Mouse (Mus musculus) midbrain, embryonic 14.5 days (tissue): ENCODE data around the gene Eef1akmt4. TPM values are rescaled to one million over a fixed set of nuclear protein-coding genes. Genes with fewer than 3 reads are reported as not detected.
A peak's percentile ranks its signal among the peaks of the same experiment; 100 is the strongest.

Experiments
- ATAC-seq: fragments of 200-750 bp; cut with Nextera tagmentation; 2 replicates; pipeline ENCODE4 v1.8.0; 2017; ENCODE audit warnings: moderate number of reproducible peaks, moderate library complexity; ENCODE audit not compliant: low FRiP score, low TSS enrichment
- DNase-seq: peaks from one replicate; pipeline ENCODE4 v3.0.0-alpha.2; 2015
- H3K27ac ChIP-seq: fragments of 300-500 bp; sonication (generic); replicated peaks from 2 replicates; pipeline ENCODE4 v1.5.1; 2014; ENCODE audit warnings: mild to moderate bottlenecking, low read depth, low read length, moderate library complexity
- H3K27me3 ChIP-seq: fragments of 300-500 bp; sonication (generic); 2 replicates; pipeline ENCODE4 v1.6.1; 2014; ENCODE audit warnings: low read length, control low read depth, mixed read lengths; ENCODE audit not compliant: control insufficient read depth, insufficient read depth
- H3K36me3 ChIP-seq: fragments of 300-500 bp; sonication (generic); 2 replicates; pipeline ENCODE4 v1.6.1; 2014; ENCODE audit warnings: low read length, control low read depth; ENCODE audit not compliant: control insufficient read depth, insufficient read depth
- H3K4me1 ChIP-seq: fragments of 300-500 bp; sonication (generic); 2 replicates; pipeline ENCODE4 v1.6.1; 2014; ENCODE audit warnings: mild to moderate bottlenecking, antibody characterized with exemption, low read length, control low read depth; ENCODE audit not compliant: control insufficient read depth, insufficient read depth
- H3K4me2 ChIP-seq: fragments of 300-500 bp; sonication (generic); 2 replicates; pipeline ENCODE4 v1.6.1; 2014; ENCODE audit warnings: mild to moderate bottlenecking, low read length, moderate library complexity
- H3K4me3 ChIP-seq: fragments of 300-500 bp; sonication (generic); replicated peaks from 2 replicates; pipeline ENCODE4 v1.5.1; 2014; ENCODE audit warnings: low read depth, low read length
- H3K9ac ChIP-seq: fragments of 300-500 bp; sonication (generic); replicated peaks from 2 replicates; pipeline ENCODE4 v1.6.1; 2014; ENCODE audit warnings: mild to moderate bottlenecking, low read length, moderate library complexity
- H3K9me3 ChIP-seq: fragments of 300-500 bp; sonication (generic); 2 replicates; pipeline ENCODE4 v1.6.1; 2016; ENCODE audit warnings: low read length, control low read depth, mixed read lengths; ENCODE audit not compliant: control insufficient read depth
- WGBS: fragments of 180-500 bp; shearing (Covaris S2); extraction: QIAGEN DNeasy Blood & Tissue Kit; methylation state at CpG from one replicate; pipeline ENCODE4 v1.1.7; 2014; 5-methylcytosine and 5-hydroxymethylcytosine counted together
- polyA plus RNA-seq: library from polyadenylated mRNA; unstranded; fragments of >200 nt; fragmentation: Nextera tagmentation; extraction: Ambion mirVana; gene quantifications from 2 replicates; pipeline ENCODE4 v1.2.1, GENCODE M21; 2014

Gene Eef1akmt4
- polyA plus RNA-seq, 1 experiment from 2014 or later: 12.0 TPM

DNA sequence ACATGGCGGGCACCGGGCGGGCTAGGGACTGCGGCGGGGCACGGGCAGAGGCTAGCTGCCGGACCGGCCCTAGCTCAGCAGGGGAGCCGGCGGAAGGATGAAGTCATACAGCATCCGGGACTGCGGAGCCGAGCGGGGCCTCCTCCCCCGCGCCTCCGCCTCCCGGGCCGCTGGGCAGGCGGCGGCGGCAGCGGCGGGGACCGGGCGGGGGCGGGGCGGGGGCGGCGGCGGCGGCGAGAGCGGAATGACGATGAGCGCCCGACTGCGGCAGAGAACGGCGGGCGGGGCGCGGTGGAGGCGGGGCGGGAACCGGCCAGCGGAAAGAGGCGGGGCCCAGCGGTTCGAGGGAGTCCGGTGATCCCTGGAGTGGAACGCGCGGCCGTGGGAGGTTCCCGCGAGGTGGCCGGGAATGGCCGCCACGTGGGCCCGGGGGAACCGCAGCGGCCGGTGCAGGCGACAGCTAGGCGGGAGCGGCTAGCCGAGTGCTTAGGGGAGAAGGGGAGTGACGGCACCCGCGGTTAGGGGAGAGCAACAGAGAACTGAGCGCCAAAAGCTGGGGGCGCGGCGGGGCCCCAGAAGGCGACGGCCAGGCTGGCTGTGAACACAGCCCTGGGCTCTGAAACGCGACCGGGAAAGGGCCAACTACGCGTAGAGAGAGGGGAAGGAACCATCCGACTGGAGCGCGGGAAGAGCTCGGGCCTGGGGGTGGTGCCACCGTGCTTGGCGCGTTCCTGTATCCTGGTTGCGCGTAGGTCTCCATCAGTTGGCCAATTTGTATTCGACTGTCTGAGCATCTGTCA is 10.0 kb downstream of the Eef1akmt4 start, which contains the start of gene Camk2n2:
Camk2n2 (minus strand) TSS at position 97 of the 800 bp plus-strand sequence.
- Histone ChIP-seq H3K4me1 (peaks cover 24% of the 10 kb centered on the region), H3K9ac (peak within 1 kb of the TSS; percentile 83), H3K4me3 (peak within 1 kb of the TSS; percentile 82), H3K27me3 (no peaks in the 10 kb centered on the region), H3K27ac (peak within 1 kb of the TSS; percentile 93), H3K36me3 (no peaks in the 10 kb centered on the region), H3K4me2 (peak within 1 kb of the TSS; percentile 89), H3K9me3 (no peaks in the 10 kb centered on the region)
- DNase-seq (peak; percentile 80), ATAC-seq (peak; percentile 53)
- WGBS: under 1% methylated on average over 77 of the region's 92 CpGs

DNA sequence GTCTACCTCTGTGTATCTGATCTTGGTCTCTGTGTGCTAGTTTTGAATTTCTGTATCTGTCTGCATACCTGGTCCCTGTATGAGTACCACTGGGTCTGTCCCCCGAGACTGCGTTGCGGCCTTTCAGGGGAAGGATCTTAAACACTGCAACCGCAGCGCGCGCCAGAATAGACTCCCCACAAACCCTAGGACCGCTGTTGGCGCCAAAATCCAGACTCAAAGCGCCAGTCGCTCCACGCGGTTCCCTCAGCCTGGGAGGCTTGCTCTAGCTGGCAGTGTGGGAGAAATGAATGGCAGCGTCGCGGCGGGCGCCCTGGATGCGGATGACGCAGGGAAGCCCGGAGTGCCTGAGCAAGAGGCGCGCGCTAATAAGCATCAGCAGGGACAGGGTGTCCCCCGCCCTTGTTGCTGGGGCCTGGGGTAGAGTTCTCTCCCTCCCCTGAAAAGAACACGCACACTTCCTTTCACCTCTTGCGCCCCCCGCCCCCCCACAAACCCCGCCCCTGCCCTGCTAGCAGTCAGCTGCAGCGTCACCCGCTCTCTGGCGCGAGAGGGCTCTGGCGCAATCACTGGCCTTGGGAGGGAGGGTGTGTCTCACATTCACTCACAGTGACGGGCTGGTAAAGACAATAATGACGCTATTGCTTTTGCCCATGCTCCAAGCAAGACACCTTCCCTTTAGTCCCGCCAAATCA is 10.7 kb downstream of the Eef1akmt4 start:
- peak; percentile 54 for ATAC-seq
- peak; percentile 84 for DNase-seq
- Histone ChIP-seq H3K27ac (peak overlapping the region; percentile 93), H3K4me2 (peak overlapping the region; percentile 89), H3K4me3 (peak overlapping the region; percentile 82), H3K27me3 (no peaks in the 10 kb centered on the region), H3K9me3 (no peaks in the 10 kb centered on the region), H3K9ac (peak overlapping the region; percentile 83), H3K4me1 (peaks cover 24% of the 10 kb centered on the region), H3K36me3 (no peaks in the 10 kb centered on the region)
- under 1% methylated on average over 37 of the region's 37 CpGs for WGBS

DNA sequence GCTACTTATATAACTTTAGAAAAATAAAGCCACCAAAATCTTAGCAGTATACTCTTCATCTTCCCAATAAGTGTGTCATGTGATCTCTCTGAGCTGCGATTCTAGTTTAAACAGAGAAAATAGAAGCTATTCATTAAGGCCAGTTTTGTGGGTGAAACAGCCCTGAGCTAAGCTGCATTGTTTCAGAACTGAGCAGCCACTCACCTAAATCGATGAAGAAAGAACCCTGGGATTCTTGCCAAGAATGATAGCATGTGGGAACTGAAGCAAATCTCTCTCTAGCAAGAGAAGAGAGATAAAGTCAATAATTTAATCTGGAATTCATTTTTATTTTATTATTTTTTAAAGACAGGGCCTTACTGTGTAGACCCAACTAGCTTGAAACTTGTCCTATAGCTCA is 11.8 kb downstream of the Eef1akmt4 start:
- Histone ChIP-seq H3K27me3 (no peaks in the 10 kb centered on the region), H3K9ac (no peak overlapping the region), H3K4me3 (no peak overlapping the region), H3K9me3 (no peaks in the 10 kb centered on the region), H3K36me3 (no peaks in the 10 kb centered on the region), H3K4me2 (no peak overlapping the region), H3K27ac (no peak overlapping the region; the same call in 1 of the 2 replicates), H3K4me1 (peaks cover 24% of the 10 kb centered on the region)
- WGBS: 31% methylated on average over 2 of the region's 2 CpGs
- DNase-seq (no peak), ATAC-seq (no peak)

DNA sequence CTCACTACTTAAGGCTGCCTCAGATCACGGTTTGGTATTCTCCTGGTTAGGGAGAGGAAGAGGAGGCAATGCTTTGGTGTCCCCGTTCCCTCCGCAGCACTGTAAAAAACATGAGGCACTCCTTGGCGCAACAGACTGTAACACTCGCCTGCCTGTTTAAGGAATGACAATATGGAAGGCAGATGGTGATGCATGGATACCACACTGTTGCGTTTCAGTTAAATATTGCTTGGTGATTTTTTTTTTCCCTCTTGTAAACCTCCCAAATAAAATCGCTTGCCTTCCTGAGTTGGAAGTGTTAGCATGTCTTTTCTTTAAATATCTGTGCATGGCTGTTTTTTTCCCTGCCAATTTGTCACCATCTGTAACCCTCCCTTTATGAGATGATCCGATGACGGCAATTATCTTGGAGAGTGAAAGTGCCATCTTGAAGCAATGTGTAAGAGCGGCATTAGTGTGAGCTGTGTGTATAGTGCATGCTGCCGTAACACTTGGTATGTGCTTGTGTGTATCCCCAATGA is 17.5 kb downstream of the Eef1akmt4 start:
- Histone ChIP-seq H3K4me1 (peaks cover 15% of the 10 kb centered on the region; the same call in 1 of the 2 replicates), H3K4me3 (peak overlapping the region; percentile 57; the same call in 1 of the 2 replicates), H3K27ac (no peak overlapping the region), H3K36me3 (0 out of 2 replicates have a peak, but pooled peaks cover 3% of the 10 kb centered on the region), H3K27me3 (no peaks in the 10 kb centered on the region), H3K9ac (no peak overlapping the region), H3K9me3 (no peaks in the 10 kb centered on the region), H3K4me2 (peak overlapping the region; percentile 95)
- ATAC-seq (no peak), DNase-seq (no peak)
- 59% methylated on average over 11 of the region's 11 CpGs for WGBS

DNA sequence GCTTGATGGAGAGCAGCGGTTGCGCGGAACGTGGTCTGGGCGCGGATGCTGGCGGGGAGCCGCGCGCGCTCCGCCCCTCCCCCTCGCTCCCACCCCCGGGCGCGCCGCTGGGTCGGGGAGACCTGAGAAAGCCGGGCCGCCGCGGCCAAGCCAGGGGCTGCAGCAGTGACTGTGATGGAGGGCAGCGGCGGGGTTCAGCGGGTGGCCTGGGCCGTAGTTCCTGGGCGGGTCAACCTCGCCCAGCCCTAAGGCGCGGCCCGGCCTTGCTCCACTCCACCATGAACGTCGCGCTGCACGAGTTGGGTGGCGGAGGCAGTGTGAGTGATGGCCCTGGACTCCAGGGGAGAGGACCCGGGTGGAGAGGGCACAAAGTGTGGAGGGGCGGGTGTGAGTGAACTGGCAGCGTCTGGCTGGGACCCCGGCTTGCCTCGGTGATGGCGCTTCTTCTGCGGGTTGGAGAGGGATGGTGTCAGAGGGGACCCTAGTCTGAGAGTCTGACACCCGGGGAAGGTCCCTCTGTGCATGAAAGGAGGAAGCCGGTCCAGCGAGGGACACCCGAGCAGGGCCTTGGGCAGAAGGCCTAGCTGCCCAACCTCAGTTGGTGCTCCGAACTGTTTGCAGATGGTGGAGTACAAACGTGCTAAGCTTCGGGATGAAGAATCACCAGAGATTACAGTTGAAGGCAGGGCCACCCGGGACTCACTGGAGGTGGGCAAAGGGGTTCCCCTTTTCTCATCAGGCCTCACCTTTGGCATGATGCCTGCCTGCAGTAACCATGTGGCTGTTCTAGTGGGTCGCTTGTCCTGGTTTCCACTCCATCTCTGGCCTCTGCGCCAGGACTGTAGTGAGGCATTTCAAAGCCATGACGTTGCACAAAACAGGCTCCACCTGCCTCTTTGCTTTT is 18.6 kb downstream of the Eef1akmt4 start, which contains the start of gene Ece2:
Ece2 (plus strand) TSS at position 98 of the 904 bp plus-strand sequence.
- Histone ChIP-seq H3K27me3 (no peaks in the 10 kb centered on the region), H3K36me3 (0 out of 2 replicates have a peak, but pooled peaks cover 3% of the 10 kb centered on the region), H3K27ac (peak within 1 kb of the TSS; percentile 13; the same call in 1 of the 2 replicates), H3K9me3 (no peaks in the 10 kb centered on the region), H3K9ac (peak within 1 kb of the TSS; percentile 75), H3K4me3 (peak within 1 kb of the TSS; percentile 57), H3K4me1 (peaks cover 15% of the 10 kb centered on the region; the same call in 1 of the 2 replicates), H3K4me2 (peak within 1 kb of the TSS; percentile 95)
- DNase-seq: peak; percentile 75
- peak; percentile 70 for ATAC-seq
- WGBS: 7% methylated on average over 53 of the region's 54 CpGs

DNA sequence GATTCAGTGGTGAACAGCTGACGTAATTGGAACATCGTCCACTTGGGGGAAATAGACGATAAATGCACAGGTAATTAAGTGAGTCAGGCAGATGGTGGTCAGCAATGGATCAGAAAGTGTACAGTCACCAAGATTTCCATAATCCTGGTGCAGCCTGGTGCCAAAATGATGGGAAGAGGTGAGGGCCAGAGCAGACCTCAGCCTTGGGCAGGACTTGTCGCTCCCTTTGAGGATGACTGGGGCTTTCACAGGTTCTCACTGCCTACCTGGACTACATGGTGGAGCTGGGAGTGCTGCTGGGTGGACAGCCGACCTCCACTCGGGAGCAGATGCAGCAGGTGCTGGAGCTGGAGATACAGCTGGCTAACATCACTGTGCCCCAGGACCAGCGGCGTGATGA is 26.0 kb downstream of the Eef1akmt4 start:
- Histone ChIP-seq H3K4me1 (no peaks in the 10 kb centered on the region), H3K9me3 (no peaks in the 10 kb centered on the region), H3K9ac (no peak overlapping the region), H3K27ac (no peak overlapping the region), H3K4me2 (no peak overlapping the region), H3K4me3 (no peak overlapping the region), H3K36me3 (0 out of 2 replicates have a peak, but pooled peaks cover under 1% of the 10 kb centered on the region), H3K27me3 (no peaks in the 10 kb centered on the region)
- 85% methylated on average over 8 of the region's 8 CpGs for WGBS
- ATAC-seq (no peak), DNase-seq (no peak)

DNA sequence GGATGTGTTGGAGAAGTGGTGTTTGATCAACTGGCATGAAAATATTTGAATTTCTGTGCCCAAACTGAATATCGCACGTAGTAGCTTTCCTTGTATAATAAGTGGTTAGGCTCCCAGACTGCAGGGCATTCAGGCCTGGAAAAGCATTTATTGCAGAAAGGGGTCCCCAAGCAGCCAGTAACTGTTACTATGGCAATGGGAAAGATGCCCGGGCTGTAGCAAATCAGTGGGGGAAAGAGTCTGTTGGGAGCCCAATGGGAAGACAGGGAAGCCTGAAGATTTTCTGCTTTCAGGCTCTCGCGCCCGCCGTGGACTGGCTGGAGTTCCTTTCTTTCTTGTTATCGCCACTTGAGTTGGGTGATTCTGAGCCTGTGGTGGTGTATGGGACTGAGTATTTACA is 27.0 kb downstream of the Eef1akmt4 start:
- Histone ChIP-seq H3K9ac (no peak overlapping the region), H3K9me3 (no peaks in the 10 kb centered on the region), H3K27me3 (no peaks in the 10 kb centered on the region), H3K4me3 (no peak overlapping the region), H3K4me1 (no peaks in the 10 kb centered on the region), H3K36me3 (0 out of 2 replicates have a peak, but pooled peaks cover 2% of the 10 kb centered on the region), H3K4me2 (no peak overlapping the region), H3K27ac (no peak overlapping the region)
- ATAC-seq (no peak), DNase-seq (peak; percentile 55)
- WGBS: 77% methylated on average over 8 of the region's 8 CpGs

DNA sequence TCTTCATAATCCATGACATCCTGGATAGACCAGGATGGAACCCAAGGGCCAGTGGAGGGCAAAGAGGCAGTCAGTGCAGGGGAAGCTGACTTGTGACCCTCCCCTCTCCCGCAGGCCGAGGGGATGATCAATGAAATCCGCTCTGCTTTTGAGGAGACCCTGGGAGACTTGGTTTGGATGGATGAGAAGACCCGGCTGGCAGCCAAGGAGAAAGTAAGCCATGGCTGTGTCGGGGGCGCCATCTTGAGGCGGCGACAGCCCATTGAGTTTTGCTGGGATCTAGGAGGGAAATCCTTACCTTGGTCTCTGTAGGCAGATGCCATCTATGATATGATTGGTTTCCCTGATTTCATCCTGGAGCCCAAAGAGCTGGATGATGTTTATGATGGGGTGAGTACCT is 30.8 kb downstream of the Eef1akmt4 start:
- H3K36me3 ChIP-seq: 0 out of 2 replicates have a peak, but pooled peaks cover 11% of the 10 kb centered on the region
- WGBS: 3% methylated on average over 8 of the region's 8 CpGs
- no peaks in the 10 kb centered on the region for H3K9me3 ChIP-seq
- no peak overlapping the region for H3K9ac ChIP-seq
- H3K4me3 ChIP-seq: no peak overlapping the region
- DNase-seq (peak; percentile 81), ATAC-seq (no peak; the same call in 1 of the 2 replicates)
- no peaks in the 10 kb centered on the region for H3K4me1 ChIP-seq
- no peak overlapping the region for H3K27ac ChIP-seq
- no peak overlapping the region for H3K4me2 ChIP-seq
- H3K27me3 ChIP-seq: no peaks in the 10 kb centered on the region
